Mouse (Mus musculus): ENCODE results near the gene Mfsd13b.

DNA sequence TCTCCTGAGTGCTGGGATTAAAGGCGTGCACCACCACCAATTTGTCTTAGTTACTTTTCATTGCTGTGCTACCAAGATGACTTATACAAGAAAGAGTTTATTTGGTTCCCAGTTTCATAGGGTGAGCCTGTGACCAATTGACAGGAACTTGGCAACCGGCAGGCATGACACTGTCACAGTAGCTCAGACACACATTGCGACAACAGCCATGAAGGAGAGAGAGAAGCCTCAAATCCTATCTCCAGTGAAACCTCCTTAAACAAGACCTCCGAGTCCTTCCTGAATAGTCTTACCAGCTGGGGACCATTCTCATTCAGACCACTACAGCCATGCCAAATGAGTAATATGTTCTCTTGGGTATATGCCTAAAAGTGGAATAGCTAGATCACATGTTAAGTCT, 70.8 kb downstream of the Mfsd13b start:
- TF ChIP-seq CTCF (IDR thresholded peaks at IDR 0.05; ENCODE audit: extremely low read depth, insufficient read depth, low read length) (no peak), POLR2A (IDR thresholded peaks at IDR 0.05; ENCODE audit: extremely low read depth, insufficient read depth, low read length) (no peak)

All from cortical plate, adult 2 months (tissue).